Mouse (Mus musculus) kidney, adult 2 months (tissue): ENCODE data around the gene Rdh7. TPM values are rescaled to one million over a fixed set of nuclear protein-coding genes. Genes with fewer than 3 reads are reported as not detected.

ENCODE experiments used
- DNase-seq: peaks from one replicate; pipeline ENCODE4 v3.0.0; 2021
- H3K27ac ChIP-seq: fragments of 200-500 bp; 2 replicates; pipeline ENCODE4 v1.5.1; 2012; ENCODE audit warnings: low read depth, low read length, control low read depth, inconsistent platforms; ENCODE audit not compliant: insufficient read depth
- H3K27me3 ChIP-seq: fragments of 200-500 bp; replicated peaks from 2 replicates; pipeline ENCODE4 v1.6.1; 2012; ENCODE audit warnings: mild to moderate bottlenecking, moderate library complexity, low read length, inconsistent platforms; ENCODE audit not compliant: control insufficient read depth, insufficient read depth
- H3K36me3 ChIP-seq: fragments of 200-500 bp; 2 replicates; pipeline ENCODE4 v1.6.1; 2012; ENCODE audit warnings: mild to moderate bottlenecking, moderate library complexity, low read length, inconsistent platforms; ENCODE audit not compliant: control insufficient read depth, insufficient read depth
- H3K4me1 ChIP-seq: fragments of 200-500 bp; 2 replicates; pipeline ENCODE4 v1.6.1; 2011; ENCODE audit warnings: low read length; ENCODE audit not compliant: control insufficient read depth, insufficient read depth
- H3K4me3 ChIP-seq: fragments of 200-500 bp; 2 replicates; pipeline ENCODE4 v1.5.1; 2011; ENCODE audit warnings: mild to moderate bottlenecking, low read depth, low read length, control low read depth; ENCODE audit not compliant: insufficient read depth
- CTCF ChIP-seq: fragments of 200-500 bp; conservative IDR thresholded peaks from 2 replicates; pipeline ENCODE4 v1.5.1; 2011; ENCODE audit warnings: low read depth, mild to moderate bottlenecking, control low read depth, low read length, moderate library complexity, mixed read lengths; ENCODE audit not compliant: insufficient read depth, insufficient read length
- POLR2A ChIP-seq: fragments of 200-500 bp; IDR thresholded peaks from one replicate; pipeline ENCODE4 v1.6.1; 2011; ENCODE audit warnings: low read depth, low read length, control low read depth
- WGBS: fragments of 180-500 bp; shearing (Covaris S2); methylation state at CpG from one replicate; pipeline ENCODE4 v1.1.7; 2018; 5-methylcytosine and 5-hydroxymethylcytosine counted together
- polyA plus RNA-seq: library from polyadenylated mRNA; depleted of rRNA; stranded (reverse); fragments of >200 nt; gene quantifications from 2 replicates; pipeline ENCODE4 v1.2.3, GENCODE M21; 2012

Rdh7 gene
- polyA plus RNA-seq, 1 experiment: 0.20 TPM

- 88% methylated on average over 1 of the region's 1 CpGs for WGBS
- no peak overlapping the region for H3K4me3 ChIP-seq
- DNase-seq: no peak
- H3K27me3 ChIP-seq: no peaks in the 10 kb centered on the region
- H3K27ac ChIP-seq: no peak overlapping the region
- H3K36me3 ChIP-seq: no peaks in the 10 kb centered on the region
- peaks cover 18% of the 10 kb centered on the region; the same call in 1 of the 2 replicates for H3K4me1 ChIP-seq
- TF ChIP-seq CTCF (no peak), POLR2A (no peak)
Measured at GRCm38 (mm10) chr10:127891481-127891880, 2.9 kb upstream of the Rdh7 start.

GRCm38 (mm10) chr10:127886971-127887370 is 1.6 kb downstream of the Rdh7 start:
- 59% methylated on average over 4 of the region's 4 CpGs for WGBS
- Histone ChIP-seq H3K4me3 (no peak overlapping the region), H3K4me1 (0 out of 2 replicates have a peak, but pooled peaks cover 11% of the 10 kb centered on the region), H3K27me3 (no peaks in the 10 kb centered on the region), H3K27ac (peak overlapping the region; percentile 96), H3K36me3 (no peaks in the 10 kb centered on the region)
- TF ChIP-seq POLR2A: no peak
- no peak for TF ChIP-seq CTCF
- DNase-seq: peak; percentile 81

- Histone ChIP-seq H3K36me3 (no peaks in the 10 kb centered on the region), H3K4me3 (no peak overlapping the region), H3K27ac (peak overlapping the region; percentile 96), H3K27me3 (no peaks in the 10 kb centered on the region), H3K4me1 (0 out of 2 replicates have a peak, but pooled peaks cover 11% of the 10 kb centered on the region)
- WGBS: 50% methylated on average over 1 of the region's 1 CpGs
- TF ChIP-seq CTCF (no peak), POLR2A (no peak)
- peak; percentile 92 for DNase-seq
Measured at GRCm38 (mm10) chr10:127886551-127886950, 2.1 kb downstream of the Rdh7 start.

GRCm38 (mm10) chr10:127881041-127881440 is 7.6 kb downstream of the Rdh7 start:
- Histone ChIP-seq H3K36me3 (no peaks in the 10 kb centered on the region), H3K27ac (no peak overlapping the region), H3K4me3 (no peak overlapping the region), H3K4me1 (peaks cover 20% of the 10 kb centered on the region), H3K27me3 (no peaks in the 10 kb centered on the region)
- no peak for DNase-seq
- WGBS: 88% methylated on average over 4 of the region's 4 CpGs
- TF ChIP-seq POLR2A (no peak), CTCF (no peak)

GRCm38 (mm10) chr10:127879155-127879688 is 9.4 kb downstream of the Rdh7 start:
- no peaks in the 10 kb centered on the region for H3K27me3 ChIP-seq
- peak overlapping the region; percentile 21 for H3K27ac ChIP-seq
- no peaks in the 10 kb centered on the region for H3K36me3 ChIP-seq
- DNase-seq: peak; percentile 78
- H3K4me3 ChIP-seq: peak overlapping the region; percentile 30; the same call in 1 of the 2 replicates
- no peak for TF ChIP-seq POLR2A
- TF ChIP-seq CTCF: no peak
- peaks cover 20% of the 10 kb centered on the region for H3K4me1 ChIP-seq
- 70% methylated on average over 3 of the region's 3 CpGs for WGBS

GRCm38 (mm10) chr10:127878262-127879057 is 10.2 kb downstream of the Rdh7 start:
- TF ChIP-seq POLR2A: no peak
- TF ChIP-seq CTCF: no peak
- no peaks in the 10 kb centered on the region for H3K27me3 ChIP-seq
- DNase-seq: no peak
- H3K4me3 ChIP-seq: no peak overlapping the region
- peaks cover 20% of the 10 kb centered on the region for H3K4me1 ChIP-seq
- 64% methylated on average over 3 of the region's 3 CpGs for WGBS
- peak overlapping the region; percentile 70 for H3K27ac ChIP-seq
- H3K36me3 ChIP-seq: no peaks in the 10 kb centered on the region

GRCm38 (mm10) chr10:127877681-127878080 is 10.9 kb downstream of the Rdh7 start:
- peaks cover 20% of the 10 kb centered on the region for H3K4me1 ChIP-seq

More at GRCm38 (mm10) chr10:127877681-127878080, 10.9 kb downstream of the Rdh7 start:
- TF ChIP-seq POLR2A (no peak), CTCF (no peak)
- 22% methylated on average over 2 of the region's 2 CpGs for WGBS
- Histone ChIP-seq H3K27ac (peak overlapping the region; percentile 70), H3K27me3 (no peaks in the 10 kb centered on the region), H3K36me3 (no peaks in the 10 kb centered on the region), H3K4me3 (no peak overlapping the region)
- DNase-seq: peak; percentile 94
